Comparison of ENCODE assay signal across 7 mouse cellular contexts in genomic region chr10:128303126-128304021, GRCm38 (mm10). TPM values are rescaled to one million over a fixed set of nuclear protein-coding genes. Genes with fewer than 3 reads are reported as not detected.
DNase-seq lines count a peak whose midpoint lies in the region; ATAC-seq lines count a peak whose summit lies in the region.

TSS of gene Pan2 (plus strand) at chr10:128303335.

- no peaks in the 10 kb centered on the region for H3K27me3 ChIP-seq in intestine, embryonic 15.5 days (replicated peaks)
- H3K27me3 ChIP-seq in midbrain, embryonic 10.5 days (ENCODE audit: low read depth, poor library complexity, severe bottlenecking), result no peaks in the 10 kb centered on the region

- no peaks in the 10 kb centered on the region for H3K36me3 ChIP-seq in intestine, embryonic 15.5 days
- peaks cover 23% of the 10 kb centered on the region for H3K36me3 ChIP-seq in midbrain, embryonic 10.5 days

- no peaks in the 10 kb centered on the region for H3K9me3 ChIP-seq in intestine, embryonic 15.5 days
- H3K9me3 ChIP-seq in midbrain, embryonic 10.5 days (replicated peaks), result no peaks in the 10 kb centered on the region

- 2% methylated on average over 37 of the region's 37 CpGs for WGBS in intestine, embryonic 15.5 days
- WGBS in midbrain, embryonic 10.5 days, result 2% methylated on average over 37 of the region's 37 CpGs

- H3K4me2 ChIP-seq in intestine, embryonic 15.5 days (replicated peaks), result peak within 1 kb of the TSS; percentile 75

- H3K4me1 ChIP-seq in intestine, embryonic 15.5 days (replicated peaks), result peaks cover 6% of the 10 kb centered on the region
- peaks cover 20% of the 10 kb centered on the region for H3K4me1 ChIP-seq in midbrain, embryonic 10.5 days

- peak; percentile 100 for DNase-seq in adrenal gland, adult 2 months
- peak; percentile 99 for DNase-seq in embryo, embryonic 11.5 days (ENCODE audit: low read depth, low spot score)
- DNase-seq in gastrocnemius, postnatal 36 days, result peak; percentile 99 to 100
- peak; percentile 100 for DNase-seq in left cerebral cortex, postnatal 25 days (ENCODE audit: low spot score in 2 of 2)
- peak; percentile 99 for DNase-seq in midbrain, embryonic 10.5 days (ENCODE audit: low spot score)
- DNase-seq in right cerebral cortex, postnatal 4 days, result peak; percentile 98

- H3K9ac ChIP-seq in intestine, embryonic 15.5 days, result peak within 1 kb of the TSS; percentile 54

- H3K4me3 ChIP-seq in intestine, embryonic 15.5 days (replicated peaks), result peak within 1 kb of the TSS; percentile 42
- H3K4me3 ChIP-seq in midbrain, embryonic 10.5 days, result peak within 1 kb of the TSS; percentile 75

- peak; percentile 100 for ATAC-seq in intestine, embryonic 15.5 days

- H3K27ac ChIP-seq in intestine, embryonic 15.5 days, result peak within 1 kb of the TSS; percentile 94
- peak within 1 kb of the TSS; percentile 97 for H3K27ac ChIP-seq in midbrain, embryonic 10.5 days (replicated peaks)

- intact Hi-C loops in gastrocnemius, postnatal 36 days (cut with DNase I), result no loop called here
- intact Hi-C loops in left cerebral cortex, postnatal 25 days (cut with DNase I), result loop anchor here (1.0 to 2.0 kb wide), 3 partner anchors 19 to 34 kb away; partner anchors contain the start of genes Cnpy2, Cs and Stat2

RNA-seq across cellular contexts. Expression of gene Pan2, which starts in this region (rescaled TPM):
- 10 to 100 TPM; 13.8 to 18.3 TPM for total RNA-seq in adrenal gland, adult 2 months (2021)
- 17.2 and 20.4 TPM in 2 replicates for polyA plus RNA-seq in adrenal gland, adult 2 months (2012; rRNA removed)
- total RNA-seq in gastrocnemius, postnatal 36 days (2021), result 1 to 10 TPM; 4.4 to 5.6 TPM
- polyA plus RNA-seq in intestine, embryonic 15.5 days (2015; fragmentation: Nextera tagmentation; extraction: Ambion mirVana), result 26.2 TPM in 2 replicates
- 10 to 100 TPM; 14.3 to 15.4 TPM for total RNA-seq in left cerebral cortex, postnatal 25 days (2021)
- 43.3 and 50.2 TPM in 2 replicates for polyA plus RNA-seq in midbrain, embryonic 10.5 days (2016; fragmentation: Nextera tagmentation; extraction: Ambion mirVana)

Comparison
In these comparisons a context has a peak if more than half of its experiments do, and no peak if none do; other contexts are left out.
1. Peak in every context shown above with its lines: DNase-seq, ATAC-seq, H3K4me3 ChIP-seq and H3K27ac ChIP-seq.